Mouse (Mus musculus) liver, embryonic 18 days (tissue): ENCODE data around the gene Cenpf. TPM values are rescaled to one million over a fixed set of nuclear protein-coding genes. Genes with fewer than 3 reads are reported as not detected.

ENCODE experiments used
- polyA plus RNA-seq: library from polyadenylated mRNA; depleted of rRNA; stranded (reverse); fragments of >200 nt; gene quantifications from 2 replicates; pipeline ENCODE4 v1.2.3, GENCODE M21; 2012; rRNA removed

The Cenpf gene
- 4.8 and 5.7 TPM in 2 replicates for polyA plus RNA-seq

DNA sequence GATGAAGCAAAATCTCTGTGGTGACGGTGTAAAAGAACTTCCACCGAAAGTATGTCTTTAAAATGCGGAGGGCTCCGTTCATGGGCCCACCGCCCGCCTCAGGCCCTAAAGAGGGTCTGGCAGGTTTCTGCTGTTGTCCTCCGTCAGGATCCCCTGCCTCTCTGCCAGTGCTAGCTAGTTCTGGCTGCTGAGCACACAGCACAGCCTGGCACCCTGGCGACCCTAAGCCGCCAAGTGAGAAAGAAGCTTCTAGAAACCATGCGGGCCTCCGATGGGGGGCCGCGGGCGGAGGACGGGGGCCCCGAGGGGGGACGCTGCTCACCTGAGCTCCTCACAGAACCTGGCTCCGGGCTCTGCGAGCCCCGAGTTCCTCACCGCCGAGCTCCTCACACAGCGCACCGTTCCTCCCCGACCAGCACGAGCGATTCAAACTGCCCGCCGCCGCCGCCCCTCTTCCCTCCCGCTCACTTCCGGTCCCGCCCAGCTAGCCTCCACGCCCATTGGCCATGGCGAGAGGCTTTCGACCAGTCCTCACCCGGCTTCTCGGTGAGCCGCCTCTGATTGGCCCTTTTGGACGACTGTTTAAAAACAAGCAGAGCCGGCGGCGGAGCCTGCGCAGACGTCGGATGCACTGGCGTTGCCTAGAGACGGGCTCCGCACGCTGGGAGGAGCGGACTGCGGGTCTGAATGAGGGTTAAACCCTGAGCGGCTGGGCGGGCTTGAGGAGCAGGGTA lies at the start of gene Cenpf:
TSS of gene Cenpf (minus strand) at position 433 of the 734 bp plus-strand sequence.

GRCm38 (mm10) chr1:189727884-189728783 lies 40.2 kb upstream of the Cenpf start, which contains the start of gene Ptpn14:
TSS of gene Ptpn14 (plus strand) at chr1:189728268.

Other genes with a start within 250 kb of the Cenpf start
- gene Ptpn14, start 40.2 kb upstream of the Cenpf start, polyA plus RNA-seq, result 0.53 and 0.59 TPM in 2 replicates
- 22.3 and 24.8 TPM in 2 replicates for gene Smyd2, start 234.3 kb upstream of the Cenpf start, polyA plus RNA-seq